Mouse (Mus musculus): ENCODE results near the gene Kcnip4. TPM values are rescaled to one million over a fixed set of nuclear protein-coding genes. Genes with fewer than 3 reads are reported as not detected.

Gene Kcnip4
- polyA plus RNA-seq, 1 experiment from 2014 or later, result 0.84 TPM

DNA sequence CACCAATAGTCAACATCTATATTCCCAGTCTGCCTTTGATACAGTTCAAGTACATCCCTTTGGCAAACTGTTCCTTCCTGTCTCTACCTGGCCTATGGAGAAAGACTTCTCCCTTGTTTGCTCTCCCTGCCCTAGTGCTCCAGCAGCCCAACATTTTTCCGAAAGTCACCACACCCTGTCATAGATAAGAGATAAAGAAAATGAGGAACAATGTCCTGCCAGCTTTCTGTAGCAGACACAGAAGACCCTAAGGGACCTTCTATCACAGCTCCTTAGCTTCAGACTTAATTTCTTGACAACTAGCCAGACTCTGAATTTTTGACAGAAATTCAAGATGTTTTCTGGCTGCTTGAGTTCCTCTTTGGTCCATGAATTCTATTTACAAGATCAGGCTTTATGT is 1013.4 kb downstream of the Kcnip4 start:
- no peak for ATAC-seq (replicated peaks; ENCODE audit: low FRiP score)
- H3K27me3 ChIP-seq, result no peaks in the 10 kb centered on the region

DNA sequence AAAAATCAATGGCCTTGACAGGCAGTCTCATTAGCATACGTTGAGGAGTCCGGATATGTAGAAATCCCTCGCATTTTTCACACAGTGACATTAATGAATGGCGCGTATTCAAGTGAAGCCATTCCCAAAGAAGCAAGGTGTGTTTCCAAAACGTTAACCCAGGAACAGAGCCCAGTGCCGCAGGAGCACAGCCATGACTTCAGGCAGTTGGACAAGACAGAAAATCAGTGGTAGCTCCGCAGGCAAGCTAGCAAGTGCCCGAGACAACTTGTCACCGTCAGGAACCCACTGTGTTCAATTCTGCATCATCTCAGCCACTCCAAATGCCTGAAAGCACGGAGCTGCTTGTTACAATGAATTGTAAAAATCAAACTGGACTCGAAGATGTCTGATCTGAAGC is 1014.5 kb downstream of the Kcnip4 start:
- Histone ChIP-seq H3K9me3 (replicated peaks) (no peaks in the 10 kb centered on the region), H3K4me3 (replicated peaks) (no peak overlapping the region), H3K27ac (no peak overlapping the region), H3K36me3 (no peaks in the 10 kb centered on the region), H3K9ac (no peak overlapping the region), H3K27me3 (no peaks in the 10 kb centered on the region), H3K4me1 (no peaks in the 10 kb centered on the region), H3K4me2 (no peak overlapping the region)
- ATAC-seq (replicated peaks; ENCODE audit: low FRiP score), result no peak
- WGBS, result 84% methylated on average over 12 of the region's 12 CpGs

More for the DNA sequence above, 1013.4 kb downstream of the Kcnip4 start:
- WGBS, result 73% methylated on average over 1 of the region's 1 CpGs
- H3K36me3 ChIP-seq, result no peaks in the 10 kb centered on the region
- H3K27ac ChIP-seq, result no peak overlapping the region
- no peak overlapping the region for H3K4me2 ChIP-seq
- no peak overlapping the region for H3K9ac ChIP-seq
- no peaks in the 10 kb centered on the region for H3K9me3 ChIP-seq (replicated peaks)
- H3K4me3 ChIP-seq (replicated peaks), result no peak overlapping the region
- H3K4me1 ChIP-seq, result no peaks in the 10 kb centered on the region

DNA sequence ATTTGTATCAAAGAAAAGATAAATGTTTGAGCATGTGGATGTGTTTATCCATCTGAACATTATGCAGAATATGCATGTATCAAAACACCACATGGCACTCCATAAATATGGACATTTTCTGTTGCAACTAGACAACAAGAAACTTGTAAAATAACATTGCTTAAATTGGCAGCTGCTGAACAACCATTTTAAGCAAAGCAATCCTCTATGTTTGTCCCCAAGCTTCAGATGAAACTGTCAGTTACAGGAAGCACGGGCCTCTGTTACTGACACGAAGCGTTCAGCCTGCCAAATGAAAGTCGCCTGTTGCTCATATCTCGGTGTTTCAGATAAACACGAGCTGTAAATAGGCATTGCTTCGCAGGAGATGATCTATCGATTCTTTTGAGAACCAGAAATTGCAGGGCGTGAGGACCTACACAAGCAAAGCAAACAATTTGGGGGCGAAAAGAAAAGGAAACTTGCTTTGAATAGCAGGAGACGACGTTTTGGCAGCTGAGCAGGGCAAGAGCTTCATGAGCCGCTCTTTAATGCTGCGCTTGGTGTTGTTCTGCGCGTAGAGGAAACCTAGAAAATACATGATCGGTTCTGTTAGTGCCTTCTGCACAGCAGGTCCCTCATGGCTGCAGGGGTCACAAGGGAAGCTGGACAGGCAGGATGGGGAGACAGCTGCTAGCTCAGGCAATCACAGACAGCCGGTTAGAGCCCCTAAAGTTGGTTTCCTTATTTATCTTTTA is 1015.3 kb downstream of the Kcnip4 start:
- 67% methylated on average over 18 of the region's 18 CpGs for WGBS
- Histone ChIP-seq H3K4me2 (no peak overlapping the region), H3K4me1 (no peaks in the 10 kb centered on the region), H3K9me3 (replicated peaks) (no peaks in the 10 kb centered on the region), H3K9ac (no peak overlapping the region), H3K27me3 (no peaks in the 10 kb centered on the region), H3K36me3 (no peaks in the 10 kb centered on the region), H3K27ac (no peak overlapping the region), H3K4me3 (replicated peaks) (no peak overlapping the region)
- no peak for ATAC-seq (replicated peaks; ENCODE audit: low FRiP score)

DNA sequence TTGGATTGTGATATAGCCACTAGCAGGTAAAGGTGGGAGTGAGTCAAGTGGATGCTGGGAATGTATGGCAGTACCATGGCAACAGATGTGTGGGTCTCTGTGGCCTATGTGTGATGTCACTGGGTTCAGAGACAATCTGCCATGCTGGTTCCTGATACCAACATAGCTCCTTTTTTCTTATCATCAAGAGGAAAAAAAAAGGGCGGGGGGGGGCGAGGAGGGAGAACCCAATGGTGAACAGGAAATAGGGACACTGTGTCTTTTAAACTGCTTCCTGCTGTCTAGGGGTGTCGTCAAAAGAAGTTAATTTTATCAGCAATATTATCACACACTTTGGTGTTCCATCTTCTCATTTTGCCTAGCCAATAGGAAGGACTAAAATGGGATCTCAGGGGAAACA is 1021.6 kb downstream of the Kcnip4 start:
- Histone ChIP-seq H3K9ac (no peak overlapping the region), H3K27ac (no peak overlapping the region), H3K9me3 (replicated peaks) (no peaks in the 10 kb centered on the region), H3K27me3 (no peaks in the 10 kb centered on the region), H3K4me2 (no peak overlapping the region), H3K4me1 (no peaks in the 10 kb centered on the region), H3K4me3 (replicated peaks) (no peak overlapping the region), H3K36me3 (no peaks in the 10 kb centered on the region)
- ATAC-seq (replicated peaks; ENCODE audit: low FRiP score), result no peak
- WGBS, result 85% methylated on average over 3 of the region's 3 CpGs

DNA sequence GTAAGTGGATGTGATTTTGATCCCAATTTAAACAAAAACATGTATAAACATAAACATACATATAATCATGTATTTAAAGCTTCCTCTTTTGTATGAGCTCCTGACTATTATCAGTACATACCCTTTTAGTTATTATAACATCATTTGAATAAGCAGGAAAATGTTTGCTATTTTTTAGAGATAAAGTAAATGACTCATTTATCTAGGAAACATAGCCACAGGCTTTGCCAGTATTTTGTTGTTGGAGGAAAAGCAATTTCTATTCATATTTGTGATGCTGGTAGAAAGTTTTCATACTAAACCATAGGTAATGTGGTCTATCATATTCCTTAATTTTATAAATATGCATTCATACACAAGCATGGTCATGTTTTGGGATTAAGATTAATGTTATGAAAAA is 1022.3 kb downstream of the Kcnip4 start:
- no peak for ATAC-seq (replicated peaks; ENCODE audit: low FRiP score)
- Histone ChIP-seq H3K9me3 (replicated peaks) (no peaks in the 10 kb centered on the region), H3K27me3 (no peaks in the 10 kb centered on the region), H3K9ac (no peak overlapping the region), H3K4me2 (no peak overlapping the region), H3K36me3 (no peaks in the 10 kb centered on the region), H3K27ac (no peak overlapping the region), H3K4me3 (replicated peaks) (no peak overlapping the region), H3K4me1 (no peaks in the 10 kb centered on the region)

DNA sequence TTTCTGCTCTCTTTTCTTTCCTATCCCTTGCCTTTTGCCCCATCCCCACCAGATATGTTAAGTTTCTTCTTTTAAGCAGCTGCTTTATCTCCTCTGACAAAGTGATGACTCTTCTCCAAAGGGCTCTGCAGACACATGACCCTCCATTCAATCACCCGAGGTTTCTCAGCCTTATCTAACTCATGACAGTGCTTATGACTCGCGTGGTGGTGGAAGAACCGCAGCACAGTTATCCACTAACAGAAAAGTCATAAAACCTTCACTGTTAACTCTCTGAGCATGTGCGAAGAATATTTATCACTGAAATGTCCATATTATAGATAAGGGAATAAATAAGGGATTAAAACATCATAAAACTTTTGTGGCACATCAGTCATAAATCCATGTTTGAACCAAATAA is 1024.5 kb downstream of the Kcnip4 start:
- WGBS, result 48% methylated on average over 5 of the region's 5 CpGs
- Histone ChIP-seq H3K4me3 (replicated peaks) (no peak overlapping the region), H3K27ac (no peak overlapping the region), H3K9ac (no peak overlapping the region), H3K27me3 (no peaks in the 10 kb centered on the region), H3K4me2 (no peak overlapping the region), H3K4me1 (no peaks in the 10 kb centered on the region), H3K9me3 (replicated peaks) (no peaks in the 10 kb centered on the region), H3K36me3 (no peaks in the 10 kb centered on the region)
- peak; percentile 40; the same call in 1 of the 2 replicates for ATAC-seq (replicated peaks; ENCODE audit: low FRiP score)

DNA sequence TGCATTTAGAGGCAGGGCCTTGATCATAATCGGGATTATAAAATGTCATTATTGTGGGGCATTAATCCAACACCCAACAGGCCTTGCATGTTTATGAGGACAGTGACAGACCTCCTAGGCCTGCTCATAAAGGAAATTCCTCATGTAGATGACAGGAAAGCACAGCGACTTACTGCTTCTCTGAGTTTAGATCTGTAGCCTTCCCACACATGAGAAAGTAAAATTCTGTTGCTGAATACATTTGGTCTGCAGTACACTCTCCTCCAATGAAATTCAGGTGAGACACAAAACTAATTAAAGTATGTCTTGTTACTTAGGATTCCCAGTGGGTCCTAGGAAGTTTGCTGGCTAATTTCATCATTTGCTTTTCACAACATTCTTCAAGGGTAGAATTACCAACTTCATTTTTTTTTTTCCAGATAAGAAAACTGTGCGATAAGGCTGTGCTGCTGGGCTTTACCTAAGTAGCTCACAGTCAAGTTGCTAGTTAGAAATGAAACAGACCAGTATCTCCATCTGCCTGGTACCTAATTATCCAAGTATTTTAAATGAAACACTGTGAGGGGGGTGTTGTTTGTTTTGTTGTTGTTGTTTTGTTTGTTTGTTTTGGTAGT is 1033.7 kb downstream of the Kcnip4 start:
- no peaks in the 10 kb centered on the region for H3K27me3 ChIP-seq
- no peaks in the 10 kb centered on the region for H3K9me3 ChIP-seq (replicated peaks)
- no peak for ATAC-seq (replicated peaks; ENCODE audit: low FRiP score)
- no peak overlapping the region for H3K27ac ChIP-seq
- H3K4me1 ChIP-seq, result no peaks in the 10 kb centered on the region
- no peak overlapping the region for H3K4me3 ChIP-seq (replicated peaks)
- H3K9ac ChIP-seq, result no peak overlapping the region
- H3K4me2 ChIP-seq, result no peak overlapping the region
- 76% methylated on average over 3 of the region's 3 CpGs for WGBS
- no peaks in the 10 kb centered on the region for H3K36me3 ChIP-seq

DNA sequence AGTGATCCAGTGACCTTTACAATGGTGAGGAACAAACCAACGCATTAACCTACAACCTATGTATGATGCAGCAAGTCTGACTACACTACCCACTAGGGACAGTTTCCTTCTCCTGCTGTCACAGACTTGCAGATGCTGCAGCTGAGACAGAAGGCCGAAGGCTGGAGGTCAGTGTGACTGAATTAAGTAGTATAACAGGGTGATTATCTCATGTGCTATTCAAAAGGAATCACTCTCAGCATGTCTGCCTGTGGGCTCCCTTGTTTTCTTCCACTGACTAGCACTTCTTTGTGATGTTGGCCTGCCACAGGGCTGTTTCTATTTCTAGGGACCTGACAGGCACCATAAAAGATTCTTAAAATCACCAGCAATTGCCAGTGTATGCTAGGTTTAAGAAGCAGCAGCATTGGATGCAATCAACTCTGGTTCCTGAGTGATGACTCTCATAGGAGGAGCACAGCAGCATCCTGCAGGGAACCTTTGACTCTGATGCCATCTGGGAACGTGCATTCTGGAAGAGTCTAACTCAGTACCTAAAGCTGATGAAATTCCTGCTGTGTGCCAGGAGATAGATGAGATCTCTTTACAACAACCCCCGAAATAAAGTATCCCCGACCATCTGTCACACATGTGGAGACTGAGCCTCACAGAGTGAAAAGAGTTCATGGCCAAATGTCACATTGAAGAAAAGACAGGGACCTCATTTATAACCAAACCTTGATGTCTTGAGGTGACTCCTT is 1035.0 kb downstream of the Kcnip4 start:
- 51% methylated on average over 5 of the region's 5 CpGs for WGBS
- Histone ChIP-seq H3K27me3 (no peaks in the 10 kb centered on the region), H3K27ac (no peak overlapping the region), H3K4me3 (replicated peaks) (no peak overlapping the region), H3K4me2 (no peak overlapping the region), H3K9me3 (replicated peaks) (no peaks in the 10 kb centered on the region), H3K36me3 (no peaks in the 10 kb centered on the region), H3K9ac (no peak overlapping the region), H3K4me1 (no peaks in the 10 kb centered on the region)
- no peak for ATAC-seq (replicated peaks; ENCODE audit: low FRiP score)

DNA sequence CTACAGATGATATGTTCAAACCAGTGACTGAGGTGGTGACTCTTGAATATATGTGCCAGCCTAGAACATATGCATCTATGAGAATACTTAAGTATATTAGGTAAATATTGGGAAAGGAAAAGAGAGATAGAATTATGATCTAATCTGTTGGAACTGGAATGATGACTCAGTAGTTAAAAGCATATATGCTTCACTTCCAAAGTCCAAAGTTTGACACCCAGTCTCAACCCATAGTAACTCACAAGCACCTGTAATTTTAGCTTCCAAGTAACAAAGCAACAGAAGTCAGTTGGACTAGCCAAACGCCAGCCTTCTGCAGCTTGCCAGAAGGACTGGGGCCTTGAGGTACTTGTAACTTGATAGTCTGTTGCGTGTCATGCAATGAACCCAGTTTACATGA is 1041.6 kb downstream of the Kcnip4 start:
- H3K27ac ChIP-seq, result no peak overlapping the region
- H3K36me3 ChIP-seq, result no peaks in the 10 kb centered on the region
- H3K4me2 ChIP-seq, result no peak overlapping the region
- ATAC-seq (replicated peaks; ENCODE audit: low FRiP score), result no peak
- no peaks in the 10 kb centered on the region for H3K27me3 ChIP-seq
- H3K4me1 ChIP-seq, result no peaks in the 10 kb centered on the region
- WGBS, result 72% methylated on average over 2 of the region's 2 CpGs
- no peak overlapping the region for H3K4me3 ChIP-seq (replicated peaks)
- no peak overlapping the region for H3K9ac ChIP-seq
- no peaks in the 10 kb centered on the region for H3K9me3 ChIP-seq (replicated peaks)

DNA sequence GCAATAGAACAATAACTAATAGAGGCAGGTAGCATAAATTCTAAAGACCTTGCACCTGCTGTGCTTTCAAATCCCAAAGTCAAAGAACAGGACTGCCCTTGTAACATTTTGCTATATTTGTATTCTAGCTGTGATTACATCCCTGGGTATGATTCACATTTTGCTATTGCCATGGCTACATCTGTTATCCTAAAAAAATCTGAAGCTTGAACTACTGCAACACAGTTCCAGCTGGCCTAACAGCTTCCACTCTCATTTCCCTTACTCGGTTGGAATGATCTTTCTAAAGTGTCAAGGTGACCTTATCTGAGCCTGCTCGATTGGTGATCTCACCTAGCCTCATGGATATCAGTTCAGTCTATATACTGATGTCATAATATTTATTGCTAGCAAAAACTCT is 1064.5 kb downstream of the Kcnip4 start:
- Histone ChIP-seq H3K9ac (no peak overlapping the region), H3K4me1 (no peaks in the 10 kb centered on the region), H3K27ac (no peak overlapping the region), H3K4me3 (replicated peaks) (no peak overlapping the region), H3K36me3 (no peaks in the 10 kb centered on the region), H3K4me2 (no peak overlapping the region), H3K9me3 (replicated peaks) (no peaks in the 10 kb centered on the region), H3K27me3 (no peaks in the 10 kb centered on the region)
- ATAC-seq (replicated peaks; ENCODE audit: low FRiP score), result no peak
- WGBS, result 64% methylated on average over 2 of the region's 2 CpGs

DNA sequence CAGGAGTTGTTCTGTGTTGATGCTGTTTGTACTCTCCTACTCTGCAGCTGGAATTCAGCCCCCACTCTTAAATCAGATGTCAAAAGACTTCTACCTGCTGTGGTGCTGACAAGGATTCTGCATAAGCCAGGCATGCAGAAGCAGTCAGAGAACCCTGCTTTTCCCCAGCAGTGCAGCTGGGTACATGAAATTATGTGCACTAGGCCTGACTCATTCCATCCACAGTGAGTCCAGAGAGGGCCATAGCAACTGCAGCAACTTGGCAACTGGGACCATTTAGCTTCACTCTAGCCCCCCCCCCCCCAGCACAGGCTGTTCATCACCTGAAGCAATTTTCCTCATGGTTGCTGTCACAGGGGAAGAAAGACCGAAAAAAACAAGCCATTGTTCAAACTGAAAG is 1075.8 kb downstream of the Kcnip4 start:
- H3K4me2 ChIP-seq, result no peak overlapping the region
- H3K4me1 ChIP-seq, result no peaks in the 10 kb centered on the region
- H3K27ac ChIP-seq, result no peak overlapping the region
- 72% methylated on average over 1 of the region's 1 CpGs for WGBS
- H3K27me3 ChIP-seq, result no peaks in the 10 kb centered on the region
- no peak overlapping the region for H3K4me3 ChIP-seq (replicated peaks)
- ATAC-seq (replicated peaks; ENCODE audit: low FRiP score), result no peak
- no peak overlapping the region for H3K9ac ChIP-seq
- no peaks in the 10 kb centered on the region for H3K9me3 ChIP-seq (replicated peaks)
- no peaks in the 10 kb centered on the region for H3K36me3 ChIP-seq

DNA sequence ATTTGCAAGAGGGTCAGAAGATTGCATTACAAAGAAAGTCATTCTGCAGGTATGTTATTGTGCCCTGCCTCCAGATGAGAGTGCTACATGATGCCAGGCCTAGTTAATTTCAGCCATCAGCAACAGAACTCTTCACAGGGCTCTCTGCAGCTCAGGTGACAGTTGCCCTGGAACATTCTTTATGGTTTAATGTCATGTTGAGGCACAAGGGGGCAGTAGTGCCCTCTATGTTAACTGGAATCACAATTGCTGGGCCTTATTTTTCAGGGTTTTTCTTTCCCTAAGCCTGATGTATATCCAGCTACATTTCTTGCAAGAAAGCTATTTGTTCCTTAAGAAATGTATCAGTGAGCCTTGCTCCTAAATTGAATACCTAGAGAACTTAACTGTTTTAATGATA is 1094.2 kb downstream of the Kcnip4 start:
- no peak for ATAC-seq (replicated peaks; ENCODE audit: low FRiP score)
- Histone ChIP-seq H3K4me1 (no peaks in the 10 kb centered on the region), H3K4me3 (replicated peaks) (no peak overlapping the region), H3K9ac (no peak overlapping the region), H3K4me2 (no peak overlapping the region), H3K9me3 (replicated peaks) (no peaks in the 10 kb centered on the region), H3K27me3 (no peaks in the 10 kb centered on the region), H3K36me3 (no peaks in the 10 kb centered on the region), H3K27ac (no peak overlapping the region)
